Mouse (Mus musculus) embryonic facial prominence, embryonic 14.5 days (tissue): ENCODE measurements at regions not wholly inside any gene's neighbourhood (a gene's known extent, or its start where the extent isn't known, plus 50 kb on each side); places are given as distances from the start of the nearest gene placed in this dataset.
A peak's percentile ranks its signal among the peaks of the same experiment; 100 is the strongest.

Source experiments
- ATAC-seq: fragments of 200-750 bp; cut with Nextera tagmentation; 2 replicates; pipeline ENCODE4 v1.8.0; 2017; ENCODE audit warnings: low read depth, moderate number of reproducible peaks, moderate TSS enrichment
- DNase-seq: peaks from one replicate; pipeline ENCODE4 v3.0.0-alpha.2; 2015; ENCODE audit warnings: low spot score
- H3K27ac ChIP-seq: fragments of 300-500 bp; sonication (generic); replicated peaks from 2 replicates; pipeline ENCODE4 v1.5.1; 2014; ENCODE audit warnings: low read depth, mild to moderate bottlenecking, low read length, moderate library complexity
- H3K27me3 ChIP-seq: fragments of 300-500 bp; sonication (generic); replicated peaks from 2 replicates; pipeline ENCODE4 v1.6.1; 2014; ENCODE audit warnings: low read length; ENCODE audit not compliant: control insufficient read depth, insufficient read depth
- H3K36me3 ChIP-seq: fragments of 300-500 bp; sonication (generic); 2 replicates; pipeline ENCODE4 v1.6.1; 2014; ENCODE audit warnings: low read length, mixed read lengths; ENCODE audit not compliant: control insufficient read depth, insufficient read depth
- H3K4me1 ChIP-seq: fragments of 300-500 bp; sonication (generic); 2 replicates; pipeline ENCODE4 v1.6.1; 2014; ENCODE audit warnings: antibody characterized with exemption, low read length; ENCODE audit not compliant: control insufficient read depth, insufficient read depth
- H3K4me2 ChIP-seq: fragments of 300-500 bp; sonication (generic); 2 replicates; pipeline ENCODE4 v1.6.1; 2014; ENCODE audit warnings: low read depth, mild to moderate bottlenecking, low read length, moderate library complexity, mixed read lengths
- H3K4me3 ChIP-seq: fragments of 300-500 bp; sonication (generic); 2 replicates; pipeline ENCODE4 v1.5.1; 2014; ENCODE audit warnings: low read depth, mild to moderate bottlenecking, low read length
- H3K9ac ChIP-seq: fragments of 300-500 bp; sonication (generic); 2 replicates; pipeline ENCODE4 v1.6.1; 2014; ENCODE audit warnings: low read depth, mild to moderate bottlenecking, low read length, moderate library complexity, mixed read lengths
- H3K9me3 ChIP-seq: fragments of 300-500 bp; sonication (generic); 2 replicates; pipeline ENCODE4 v1.6.1; 2016; ENCODE audit warnings: low read length; ENCODE audit not compliant: control insufficient read depth
- WGBS: fragments of 180-500 bp; shearing (Covaris S2); extraction: QIAGEN DNeasy Blood & Tissue Kit; methylation state at CpG from one replicate; pipeline ENCODE4 v1.1.7; 2014; 5-methylcytosine and 5-hydroxymethylcytosine counted together

DNA sequence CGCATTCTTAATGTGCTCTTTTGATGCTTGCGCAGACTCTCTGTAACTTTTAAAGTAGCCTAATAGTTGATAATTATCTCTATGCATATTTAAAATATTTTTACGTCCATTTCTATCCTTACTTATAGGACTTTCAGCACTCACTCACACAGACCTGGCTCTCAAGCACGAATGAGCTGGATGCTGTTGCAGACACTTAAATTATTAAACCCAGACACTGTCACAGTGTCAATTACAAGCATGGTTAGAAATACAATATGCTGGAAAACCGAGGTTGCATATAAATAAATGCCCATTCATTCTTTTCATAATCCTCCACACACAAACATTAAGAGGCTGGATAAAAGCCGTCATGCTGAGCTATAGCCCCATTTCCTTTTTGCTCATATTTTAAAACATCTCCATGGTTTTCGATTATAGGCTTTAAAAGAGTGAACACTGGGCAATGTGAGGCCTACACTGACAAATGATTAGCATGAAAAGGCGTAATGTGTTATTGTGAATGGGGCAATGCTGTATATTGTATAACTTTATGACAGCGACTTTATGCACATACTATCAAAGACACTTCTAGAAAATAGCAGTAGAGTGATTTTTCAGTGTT lies 566.3 kb downstream of the Pdha2 start:
- DNase-seq: peak; percentile 1
- Histone ChIP-seq H3K9ac (no peak overlapping the region), H3K27ac (no peak overlapping the region), H3K27me3 (no peaks in the 10 kb centered on the region), H3K4me3 (no peak overlapping the region), H3K4me2 (no peak overlapping the region), H3K9me3 (no peaks in the 10 kb centered on the region), H3K36me3 (no peaks in the 10 kb centered on the region), H3K4me1 (no peaks in the 10 kb centered on the region)
- no peak for ATAC-seq
- 66% methylated on average over 9 of the region's 9 CpGs for WGBS

DNA sequence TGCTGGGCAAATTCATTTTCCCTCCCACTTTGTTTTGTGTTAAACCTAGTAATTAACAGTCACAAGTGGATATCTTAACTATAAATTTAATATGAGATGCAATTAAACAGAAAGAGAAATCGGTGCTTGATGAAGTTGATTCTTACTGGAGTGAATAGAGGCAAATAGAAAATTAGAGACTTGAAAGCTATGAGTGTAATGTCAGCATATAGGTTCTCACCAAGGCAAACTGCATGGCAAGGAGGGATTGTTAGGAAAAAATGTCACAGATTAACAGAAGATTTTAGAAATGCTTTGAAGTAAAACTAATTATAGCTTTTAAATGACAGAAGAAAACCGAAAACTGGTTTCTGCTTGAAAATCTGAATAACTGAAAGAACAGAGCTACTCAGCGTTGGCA lies 592.3 kb downstream of the Pdha2 start:
- Histone ChIP-seq H3K36me3 (no peaks in the 10 kb centered on the region), H3K9ac (no peak overlapping the region), H3K27ac (no peak overlapping the region), H3K4me2 (no peak overlapping the region), H3K4me1 (no peaks in the 10 kb centered on the region), H3K27me3 (no peaks in the 10 kb centered on the region), H3K4me3 (no peak overlapping the region), H3K9me3 (no peaks in the 10 kb centered on the region)
- 72% methylated on average over 3 of the region's 3 CpGs for WGBS
- ATAC-seq (no peak), DNase-seq (no peak)
